Mouse (Mus musculus): ENCODE results near the gene Kcne2. TPM values are rescaled to one million over a fixed set of nuclear protein-coding genes. Genes with fewer than 3 reads are reported as not detected.

Gene Kcne2
- polyA plus RNA-seq, 1 experiment from 2014 or later: 0.51 TPM

GRCm38 (mm10) chr16:92286609-92287008, 5.6 kb upstream of the Kcne2 start:
- no peak for ATAC-seq (ENCODE audit: insufficient number of reproducible peaks, insufficient read depth, low FRiP score, low TSS enrichment)
- H3K9ac ChIP-seq: no peak overlapping the region

GRCm38 (mm10) chr16:92288778-92289177, 3.4 kb upstream of the Kcne2 start:
- Histone ChIP-seq H3K4me1 (no peaks in the 10 kb centered on the region), H3K27me3 (0 out of 2 replicates have a peak, but pooled peaks cover 3% of the 10 kb centered on the region), H3K4me3 (no peak overlapping the region), H3K27ac (no peak overlapping the region), H3K9me3 (no peaks in the 10 kb centered on the region), H3K36me3 (no peaks in the 10 kb centered on the region), H3K4me2 (replicated peaks) (no peak overlapping the region), H3K9ac (no peak overlapping the region)
- 89% methylated on average over 9 of the region's 9 CpGs for WGBS
- ATAC-seq (ENCODE audit: insufficient number of reproducible peaks, insufficient read depth, low FRiP score, low TSS enrichment): no peak

More at GRCm38 (mm10) chr16:92286609-92287008, 5.6 kb upstream of the Kcne2 start:
- H3K9me3 ChIP-seq: no peaks in the 10 kb centered on the region
- no peak overlapping the region for H3K4me2 ChIP-seq (replicated peaks)
- no peaks in the 10 kb centered on the region; the same call in 1 of the 2 replicates for H3K4me1 ChIP-seq
- H3K27ac ChIP-seq: no peak overlapping the region
- WGBS: 10% methylated on average over 7 of the region's 7 CpGs
- no peak overlapping the region for H3K4me3 ChIP-seq
- H3K27me3 ChIP-seq: 0 out of 2 replicates have a peak, but pooled peaks cover 3% of the 10 kb centered on the region
- H3K36me3 ChIP-seq: no peaks in the 10 kb centered on the region

GRCm38 (mm10) chr16:92290045-92290444, 2.1 kb upstream of the Kcne2 start:
- no peak for ATAC-seq (ENCODE audit: insufficient number of reproducible peaks, insufficient read depth, low FRiP score, low TSS enrichment)
- Histone ChIP-seq H3K4me3 (no peak overlapping the region), H3K36me3 (no peaks in the 10 kb centered on the region), H3K27ac (no peak overlapping the region), H3K4me2 (replicated peaks) (no peak overlapping the region), H3K9ac (no peak overlapping the region), H3K9me3 (no peaks in the 10 kb centered on the region), H3K4me1 (no peaks in the 10 kb centered on the region), H3K27me3 (0 out of 2 replicates have a peak, but pooled peaks cover 2% of the 10 kb centered on the region)

GRCm38 (mm10) chr16:92294267-92294970, 2.2 kb downstream of the Kcne2 start:
- Histone ChIP-seq H3K4me2 (replicated peaks) (no peak overlapping the region), H3K27me3 (no peaks in the 10 kb centered on the region), H3K4me3 (no peak overlapping the region), H3K9ac (no peak overlapping the region), H3K27ac (no peak overlapping the region), H3K9me3 (no peaks in the 10 kb centered on the region), H3K4me1 (no peaks in the 10 kb centered on the region), H3K36me3 (no peaks in the 10 kb centered on the region)
- no peak for ATAC-seq (ENCODE audit: insufficient number of reproducible peaks, insufficient read depth, low FRiP score, low TSS enrichment)
- whole genome bisulfite sequencing: 64% methylated on average over 12 of the region's 12 CpGs

GRCm38 (mm10) chr16:92295328-92295727, 3.1 kb downstream of the Kcne2 start:
- H3K27ac ChIP-seq: no peak overlapping the region
- no peak overlapping the region for H3K4me2 ChIP-seq (replicated peaks)
- no peaks in the 10 kb centered on the region for H3K27me3 ChIP-seq
- ATAC-seq (ENCODE audit: insufficient number of reproducible peaks, insufficient read depth, low FRiP score, low TSS enrichment): no peak
- H3K9ac ChIP-seq: no peak overlapping the region
- 79% methylated on average over 2 of the region's 2 CpGs for WGBS
- H3K4me1 ChIP-seq: peaks cover under 1% of the 10 kb centered on the region; the same call in 1 of the 2 replicates
- no peaks in the 10 kb centered on the region for H3K9me3 ChIP-seq
- H3K36me3 ChIP-seq: no peaks in the 10 kb centered on the region
- H3K4me3 ChIP-seq: no peak overlapping the region

- no peaks in the 10 kb centered on the region for H3K9me3 ChIP-seq
- H3K4me1 ChIP-seq: peaks cover 20% of the 10 kb centered on the region
- 8% methylated on average over 32 of the region's 32 CpGs for WGBS
- H3K27me3 ChIP-seq: no peaks in the 10 kb centered on the region
- H3K4me3 ChIP-seq: peak within 1 kb of the TSS; percentile 72
- ATAC-seq (ENCODE audit: insufficient number of reproducible peaks, insufficient read depth, low FRiP score, low TSS enrichment): peak; percentile 89
- H3K9ac ChIP-seq: peak within 1 kb of the TSS; percentile 83
- peak within 1 kb of the TSS; percentile 66 for H3K27ac ChIP-seq
- H3K4me2 ChIP-seq (replicated peaks): peak within 1 kb of the TSS; percentile 61
- peaks cover 6% of the 10 kb centered on the region; the same call in 1 of the 2 replicates for H3K36me3 ChIP-seq
These were observed 8.6 kb downstream of the Kcne2 start, which contains the start of gene Smim11 for GRCm38 (mm10) chr16:92300649-92301411. Gene Smim11 (plus strand): TSS chr16:92301286.

GRCm38 (mm10) chr16:92301412-92301806, 9.2 kb downstream of the Kcne2 start:
- Histone ChIP-seq H3K9ac (peak overlapping the region; percentile 83), H3K27ac (peak overlapping the region; percentile 58; the same call in 1 of the 2 replicates), H3K4me3 (peak overlapping the region; percentile 72), H3K4me2 (replicated peaks) (peak overlapping the region; percentile 61), H3K36me3 (peaks cover 10% of the 10 kb centered on the region; the same call in 1 of the 2 replicates), H3K9me3 (no peaks in the 10 kb centered on the region), H3K4me1 (peaks cover 20% of the 10 kb centered on the region), H3K27me3 (no peaks in the 10 kb centered on the region)
- under 1% methylated on average over 12 of the region's 12 CpGs for WGBS
- ATAC-seq (ENCODE audit: insufficient number of reproducible peaks, insufficient read depth, low FRiP score, low TSS enrichment): peak; percentile 22; the same call in 1 of the 2 replicates

GRCm38 (mm10) chr16:92301989-92302388, 9.8 kb downstream of the Kcne2 start:
- H3K9ac ChIP-seq: peak overlapping the region; percentile 83; the same call in 1 of the 2 replicates
- H3K9me3 ChIP-seq: no peaks in the 10 kb centered on the region
- ATAC-seq (ENCODE audit: insufficient number of reproducible peaks, insufficient read depth, low FRiP score, low TSS enrichment): no peak
- peak overlapping the region; percentile 58; the same call in 1 of the 2 replicates for H3K27ac ChIP-seq
- WGBS: 26% methylated on average over 5 of the region's 5 CpGs
- H3K4me2 ChIP-seq (replicated peaks): peak overlapping the region; percentile 61
- H3K4me1 ChIP-seq: peaks cover 20% of the 10 kb centered on the region
- H3K36me3 ChIP-seq: peaks cover 16% of the 10 kb centered on the region; the same call in 1 of the 2 replicates
- no peaks in the 10 kb centered on the region for H3K27me3 ChIP-seq
- H3K4me3 ChIP-seq: peak overlapping the region; percentile 72

GRCm38 (mm10) chr16:92302506-92302905, 10.3 kb downstream of the Kcne2 start:
- Histone ChIP-seq H3K27ac (no peak overlapping the region), H3K9me3 (no peaks in the 10 kb centered on the region), H3K36me3 (peaks cover 20% of the 10 kb centered on the region; the same call in 1 of the 2 replicates), H3K27me3 (no peaks in the 10 kb centered on the region), H3K4me2 (replicated peaks) (peak overlapping the region; percentile 61), H3K4me1 (peaks cover 20% of the 10 kb centered on the region), H3K9ac (no peak overlapping the region), H3K4me3 (peak overlapping the region; percentile 72; the same call in 1 of the 2 replicates)
- ATAC-seq (ENCODE audit: insufficient number of reproducible peaks, insufficient read depth, low FRiP score, low TSS enrichment): no peak
- 50% methylated on average over 5 of the region's 5 CpGs for WGBS

GRCm38 (mm10) chr16:92305519-92305918, 13.3 kb downstream of the Kcne2 start:
- peaks cover 22% of the 10 kb centered on the region for H3K4me1 ChIP-seq
- H3K27ac ChIP-seq: no peak overlapping the region
- WGBS: 89% methylated on average over 2 of the region's 2 CpGs
- ATAC-seq (ENCODE audit: insufficient number of reproducible peaks, insufficient read depth, low FRiP score, low TSS enrichment): no peak
- no peak overlapping the region for H3K4me3 ChIP-seq
- H3K27me3 ChIP-seq: no peaks in the 10 kb centered on the region
- no peak overlapping the region for H3K9ac ChIP-seq
- no peaks in the 10 kb centered on the region for H3K9me3 ChIP-seq
- H3K4me2 ChIP-seq (replicated peaks): no peak overlapping the region
- peaks cover 34% of the 10 kb centered on the region for H3K36me3 ChIP-seq

GRCm38 (mm10) chr16:92307947-92308346, 15.8 kb downstream of the Kcne2 start:
- Histone ChIP-seq H3K4me1 (peaks cover 6% of the 10 kb centered on the region), H3K27ac (no peak overlapping the region), H3K9ac (no peak overlapping the region), H3K4me2 (replicated peaks) (no peak overlapping the region), H3K9me3 (no peaks in the 10 kb centered on the region), H3K4me3 (no peak overlapping the region), H3K27me3 (no peaks in the 10 kb centered on the region), H3K36me3 (peaks cover 58% of the 10 kb centered on the region)
- 78% methylated on average over 3 of the region's 3 CpGs for WGBS
- no peak for ATAC-seq (ENCODE audit: insufficient number of reproducible peaks, insufficient read depth, low FRiP score, low TSS enrichment)

All from embryonic facial prominence, embryonic 12.5 days (tissue).